Mouse (Mus musculus) C2C12 (cell line): Measurements from ENCODE around the gene Insc. TPM values are rescaled to one million over a fixed set of nuclear protein-coding genes. Genes with fewer than 3 reads are reported as not detected.

Source experiments
- H3K27me3 ChIP-seq: one replicate; pipeline ENCODE4 v1.6.1; 2011; ENCODE audit not compliant: control insufficient read depth, insufficient read depth, insufficient read length
- H3K36me3 ChIP-seq: one replicate; pipeline ENCODE4 v1.6.1; 2011; ENCODE audit not compliant: control insufficient read depth, insufficient read depth
- H3K4me3 ChIP-seq: one replicate; pipeline ENCODE4 v1.5.1; 2011; ENCODE audit warnings: mild to moderate bottlenecking, control low read depth; ENCODE audit not compliant: poor library complexity, insufficient read depth, severe bottlenecking
- H3K79me2 ChIP-seq: one replicate; pipeline ENCODE4 v1.6.1; 2011; ENCODE audit not compliant: control insufficient read depth, insufficient read depth
- H3K79me3 ChIP-seq: one replicate; pipeline ENCODE4 v1.6.1; 2011; ENCODE audit warnings: low read depth, control low read depth
- H3ac ChIP-seq: one replicate; pipeline ENCODE3; 2011; ENCODE audit warnings: low read depth; ENCODE audit not compliant: control insufficient read depth, insufficient read length
- CEBPB ChIP-seq: IDR thresholded peaks from one replicate; pipeline ENCODE4 v1.6.1; 2011; ENCODE audit warnings: low read depth, mild to moderate bottlenecking, control low read depth, moderate library complexity
- CTCF ChIP-seq: IDR thresholded peaks from one replicate; pipeline ENCODE4 v1.5.1; 2011; ENCODE audit not compliant: control insufficient read depth, insufficient read depth, insufficient read length
- FOSL1 ChIP-seq: IDR thresholded peaks from one replicate; pipeline ENCODE4 v1.8.0; 2011; ENCODE audit warnings: mild to moderate bottlenecking, low read length; ENCODE audit not compliant: poor library complexity, insufficient read depth, severe bottlenecking
- MAX ChIP-seq: IDR thresholded peaks from one replicate; pipeline ENCODE4 v1.6.1; 2011; ENCODE audit warnings: mild to moderate bottlenecking, control low read depth
- MYOD1 ChIP-seq: IDR thresholded peaks from one replicate; pipeline ENCODE4 v1.6.1; 2011; ENCODE audit warnings: low read depth; ENCODE audit not compliant: control insufficient read depth, insufficient read length
- MYOG ChIP-seq: IDR thresholded peaks from one replicate; pipeline ENCODE4 v1.6.1; 2011; ENCODE audit not compliant: control insufficient read depth, insufficient read length; ENCODE audit errors: extremely low read depth
- USF1 ChIP-seq: IDR thresholded peaks from one replicate; pipeline ENCODE4 v1.6.1; 2011; ENCODE audit warnings: low read depth, mild to moderate bottlenecking, control low read depth, moderate library complexity
- polyA plus RNA-seq: library from polyadenylated mRNA; unstranded; fragments of >200 nt; fragmentation: generic; extraction: Trizol; gene quantifications from one replicate; pipeline ENCODE4 v1.2.1, GENCODE M21; 2012; ENCODE audit warnings: missing spikeins

The Insc gene
- polyA plus RNA-seq, 1 experiment = 0.41 TPM

DNA sequence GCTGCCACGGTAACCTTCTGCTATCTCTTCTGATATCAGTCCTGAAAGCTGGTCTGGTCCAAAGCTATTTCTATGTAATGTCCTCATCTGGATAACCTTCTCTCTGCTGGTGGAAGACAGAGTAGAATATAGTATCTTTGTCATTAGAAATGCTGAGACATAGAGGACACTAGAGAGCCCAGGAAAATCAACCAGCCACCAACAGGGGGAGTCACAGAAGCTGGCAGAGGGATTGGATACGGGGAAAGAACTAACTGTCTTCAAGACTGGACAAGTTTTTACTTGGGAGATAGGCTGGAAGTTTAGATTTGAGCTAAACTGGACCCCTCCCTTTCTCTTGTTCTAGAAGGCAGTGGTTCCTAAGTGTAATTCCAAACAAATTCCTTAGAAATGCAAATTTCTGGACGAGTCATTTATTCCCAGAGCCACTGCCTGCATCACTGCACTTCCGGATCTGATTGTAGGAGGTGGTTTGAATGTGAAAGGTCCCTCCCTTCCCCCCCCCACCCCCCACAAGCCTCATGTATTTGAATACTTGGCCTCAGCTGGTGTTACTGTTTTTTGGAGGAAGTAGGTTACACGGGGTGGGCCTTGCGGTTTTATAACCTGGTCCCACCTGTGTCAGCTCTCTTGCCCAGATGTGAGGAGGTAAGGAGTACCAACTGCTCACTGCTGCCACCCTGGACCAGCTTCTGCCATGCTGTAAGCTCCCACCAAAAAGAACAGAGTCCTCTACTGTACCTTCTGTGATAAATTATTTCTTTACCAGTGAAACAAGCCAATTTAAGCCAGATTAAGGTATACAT, 2.9 kb upstream of the Insc start:
- H3K79me2 ChIP-seq = no peaks in the 10 kb centered on the region
- H3ac ChIP-seq = no peak overlapping the region
- TF ChIP-seq MYOD1 = no peak
- TF ChIP-seq CTCF = no peak
- no peak for TF ChIP-seq USF1
- TF ChIP-seq FOSL1 = no peak
- no peak for TF ChIP-seq MYOG
- no peak for TF ChIP-seq MAX
- no peak for TF ChIP-seq CEBPB
- H3K36me3 ChIP-seq = no peaks in the 10 kb centered on the region
- no peaks in the 10 kb centered on the region for H3K79me3 ChIP-seq
- no peaks in the 10 kb centered on the region for H3K27me3 ChIP-seq
- H3K4me3 ChIP-seq = no peak overlapping the region

DNA sequence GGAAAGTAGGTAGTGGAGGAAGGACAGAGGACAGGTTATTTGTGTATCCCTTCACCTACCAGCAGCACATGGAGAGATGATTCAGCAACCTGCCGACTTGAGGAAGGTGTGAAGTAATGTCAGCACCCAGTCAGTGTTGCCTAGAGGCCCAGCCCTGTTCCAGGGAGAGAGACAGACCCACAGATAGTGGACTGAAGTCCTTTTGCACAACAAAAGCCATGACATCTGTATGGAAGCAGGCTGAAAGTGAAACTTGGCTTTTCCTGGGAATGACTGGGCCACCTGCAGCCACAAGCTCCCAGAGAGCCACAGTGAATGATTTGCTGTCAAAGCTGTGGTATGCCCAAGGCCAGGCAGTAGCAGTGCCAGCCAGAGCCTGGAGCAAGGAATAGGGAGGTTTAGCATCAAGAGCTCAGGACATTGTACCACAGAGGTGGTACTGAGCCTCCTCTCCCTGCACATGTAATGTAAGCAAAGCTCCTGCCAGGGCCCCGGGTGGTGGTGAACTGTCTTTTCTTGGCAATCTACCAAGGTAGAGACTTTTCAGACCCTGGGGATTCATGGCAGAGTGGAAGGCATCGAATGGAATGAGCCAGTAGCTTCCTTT, 1.2 kb downstream of the Insc start:
- no peaks in the 10 kb centered on the region for H3K79me3 ChIP-seq
- no peak for TF ChIP-seq CEBPB
- TF ChIP-seq MAX = no peak
- no peak for TF ChIP-seq USF1
- TF ChIP-seq FOSL1 = no peak
- no peak for TF ChIP-seq CTCF
- TF ChIP-seq MYOG = no peak
- TF ChIP-seq MYOD1 = no peak
- H3ac ChIP-seq = no peak overlapping the region
- H3K79me2 ChIP-seq = no peaks in the 10 kb centered on the region
- H3K27me3 ChIP-seq = no peaks in the 10 kb centered on the region
- H3K36me3 ChIP-seq = no peaks in the 10 kb centered on the region
- no peak overlapping the region for H3K4me3 ChIP-seq

DNA sequence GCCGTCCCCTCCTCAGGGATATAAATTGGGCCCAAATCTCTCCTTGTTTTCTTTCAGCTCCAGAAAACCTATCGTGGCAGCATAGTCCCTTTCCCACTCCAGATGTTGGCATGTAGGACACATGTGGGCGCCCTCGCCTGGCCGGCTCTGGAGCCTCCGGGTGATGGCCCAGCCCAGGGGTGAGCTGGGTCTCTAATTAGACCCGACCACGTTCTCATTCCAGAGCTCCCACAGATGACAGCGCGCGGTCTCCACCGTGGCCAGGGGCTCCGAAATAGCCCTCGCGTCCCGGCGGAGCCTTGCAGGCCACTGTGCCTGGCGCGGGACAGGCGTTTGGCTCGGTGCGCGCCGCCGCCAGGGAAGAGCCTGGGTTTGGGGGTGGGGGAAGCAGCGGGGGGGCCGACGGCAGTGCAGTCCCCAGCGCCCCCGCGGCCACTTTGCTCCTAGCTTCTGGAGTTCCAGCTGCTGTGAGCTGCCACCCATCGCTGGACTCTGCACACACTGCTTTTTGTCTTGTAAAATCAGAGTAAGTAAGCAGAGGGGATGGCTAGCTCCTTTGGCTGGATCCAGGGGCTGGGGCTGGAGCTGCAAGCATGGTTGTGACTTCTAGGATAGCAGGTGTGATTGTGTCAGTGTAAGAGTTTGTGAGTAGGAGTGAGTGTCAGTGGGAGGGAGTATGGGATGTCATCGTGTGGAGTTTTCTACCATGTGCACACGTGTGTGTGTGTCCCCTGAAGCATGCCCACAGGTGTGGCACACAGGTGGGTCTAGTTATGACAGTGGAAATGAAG, 2.2 kb downstream of the Insc start:
- Histone ChIP-seq H3ac (no peak overlapping the region), H3K79me2 (no peaks in the 10 kb centered on the region), H3K27me3 (no peaks in the 10 kb centered on the region), H3K4me3 (no peak overlapping the region), H3K36me3 (no peaks in the 10 kb centered on the region), H3K79me3 (no peaks in the 10 kb centered on the region)
- TF ChIP-seq MYOG = no peak
- TF ChIP-seq CTCF = no peak
- TF ChIP-seq USF1 = no peak
- TF ChIP-seq MAX = no peak

DNA sequence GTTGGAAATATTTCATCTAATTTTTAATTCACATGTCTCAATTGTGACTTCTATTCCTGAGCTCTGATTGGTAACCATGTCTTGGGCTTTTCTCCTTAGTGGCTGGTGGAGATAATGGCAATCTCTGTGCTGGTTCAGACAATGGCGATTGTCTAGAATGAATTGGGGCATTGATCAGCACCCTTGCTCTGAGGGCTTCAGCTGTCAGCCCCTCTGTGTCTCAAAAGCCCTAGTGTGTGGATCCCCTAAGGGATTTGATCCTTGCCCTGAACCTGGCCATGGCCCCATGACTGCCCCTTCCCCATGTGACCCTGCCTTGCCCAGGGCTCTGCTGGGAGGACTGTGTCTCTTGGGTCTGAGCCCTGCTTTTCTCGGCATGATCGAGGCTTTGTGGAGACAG, 4.1 kb downstream of the Insc start:
- Histone ChIP-seq H3K4me3 (no peak overlapping the region), H3K79me3 (no peaks in the 10 kb centered on the region), H3K79me2 (no peaks in the 10 kb centered on the region), H3ac (no peak overlapping the region), H3K27me3 (no peaks in the 10 kb centered on the region), H3K36me3 (no peaks in the 10 kb centered on the region)
- TF ChIP-seq USF1 = no peak
- TF ChIP-seq CTCF = no peak
- no peak for TF ChIP-seq MYOG

DNA sequence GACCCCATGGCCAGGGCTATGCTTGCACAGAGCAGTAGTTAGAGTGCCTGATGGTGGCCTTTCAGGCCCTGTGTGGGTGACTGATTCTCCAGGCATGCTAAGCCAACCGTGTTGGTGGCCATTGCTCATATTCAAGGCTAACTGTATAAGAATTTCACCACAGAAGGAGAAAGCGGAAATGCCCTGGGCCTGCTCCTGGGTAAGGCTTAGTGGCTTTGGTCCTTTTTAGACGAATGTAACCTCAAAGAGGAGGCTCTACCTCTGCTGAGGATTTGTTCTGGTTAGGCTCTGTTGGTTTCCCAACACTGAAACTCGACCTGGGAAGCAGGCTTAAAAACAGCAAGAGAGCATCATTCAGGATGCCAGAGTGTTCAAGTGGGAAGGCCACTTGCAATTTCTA, 4.7 kb downstream of the Insc start:
- Histone ChIP-seq H3K4me3 (no peak overlapping the region), H3K79me2 (no peaks in the 10 kb centered on the region), H3K27me3 (no peaks in the 10 kb centered on the region), H3K79me3 (no peaks in the 10 kb centered on the region), H3ac (no peak overlapping the region), H3K36me3 (no peaks in the 10 kb centered on the region)
- TF ChIP-seq MYOD1 (no peak), MAX (no peak), FOSL1 (no peak), USF1 (no peak), MYOG (no peak), CEBPB (no peak), CTCF (no peak)
